Mouse (Mus musculus) forebrain, postnatal 0 days (tissue): ENCODE measurements around the gene Sgce. TPM values are rescaled to one million over a fixed set of nuclear protein-coding genes. Genes with fewer than 3 reads are reported as not detected.
"Not testable (repeated sequence)": the region's sequence is repeated elsewhere in the genome, so short reads cannot be mapped to it uniquely, and the experiment has no call there.

ENCODE experiments used
- ATAC-seq: fragments of 200-750 bp; cut with Nextera tagmentation; 2 replicates; pipeline ENCODE4 v1.8.0; 2017; ENCODE audit warnings: mild to moderate bottlenecking, moderate library complexity
- DNase-seq: peaks from one replicate; pipeline ENCODE4 v3.0.0-alpha.2; 2015
- H3K27ac ChIP-seq: fragments of 300-500 bp; sonication (generic); 2 replicates; pipeline ENCODE4 v1.5.1; 2014; ENCODE audit warnings: low read depth, mild to moderate bottlenecking, antibody characterized with exemption, low read length, moderate library complexity, mixed read lengths
- H3K27me3 ChIP-seq: fragments of 300-500 bp; sonication (generic); 2 replicates; pipeline ENCODE4 v1.6.1; 2014; ENCODE audit warnings: mild to moderate bottlenecking, low read length, mixed read lengths; ENCODE audit not compliant: insufficient read depth
- H3K36me3 ChIP-seq: fragments of 300-500 bp; sonication (generic); 2 replicates; pipeline ENCODE4 v1.6.1; 2014; ENCODE audit warnings: mild to moderate bottlenecking, moderate library complexity; ENCODE audit not compliant: insufficient read depth
- H3K4me1 ChIP-seq: fragments of 300-500 bp; sonication (generic); 2 replicates; pipeline ENCODE4 v1.6.1; 2014; ENCODE audit warnings: antibody characterized with exemption; ENCODE audit not compliant: insufficient read depth
- H3K4me2 ChIP-seq: fragments of 300-500 bp; sonication (generic); 2 replicates; pipeline ENCODE4 v1.6.1; 2014; ENCODE audit warnings: low read depth, mild to moderate bottlenecking, moderate library complexity
- H3K4me3 ChIP-seq: fragments of 300-500 bp; sonication (generic); 2 replicates; pipeline ENCODE4 v1.5.1; 2014; ENCODE audit warnings: low read depth, low read length, mixed read lengths
- H3K9ac ChIP-seq: fragments of 300-500 bp; sonication (generic); 2 replicates; pipeline ENCODE4 v1.6.1; 2014; ENCODE audit warnings: mild to moderate bottlenecking
- H3K9me3 ChIP-seq: fragments of 300-500 bp; sonication (generic); 2 replicates; pipeline ENCODE4 v1.6.1; 2016; ENCODE audit warnings: low read length
- CTCF ChIP-seq: sonication (generic); IDR thresholded peaks from 2 replicates; pipeline ENCODE4 v1.5.1; 2016; ENCODE audit warnings: antibody characterized with exemption, control low read depth, low read depth
- whole genome bisulfite sequencing: fragments of 180-500 bp; shearing (Covaris S2); extraction: QIAGEN DNeasy Blood & Tissue Kit; methylation state at CpG from one replicate; pipeline ENCODE4 v1.1.7; 2014; 5-methylcytosine and 5-hydroxymethylcytosine counted together
- polyA plus RNA-seq: library from polyadenylated mRNA; unstranded; fragments of >200 nt; fragmentation: Nextera tagmentation; extraction: Ambion mirVana; gene quantifications from 2 replicates; pipeline ENCODE4 v1.2.1, GENCODE M21; 2015
- total RNA-seq: library from RNA; depleted of rRNA; stranded (reverse); fragments of >200 nt; gene quantifications from 2 replicates; pipeline ENCODE4 v1.2.3, GENCODE M21; 2014; rRNA removed

Sgce gene
- total RNA-seq (36.2 and 44.5 TPM in 2 replicates), polyA plus RNA-seq (30.6 and 39.4 TPM in 2 replicates)

- DNase-seq, result peak; percentile 89
- H3K27me3 ChIP-seq, result no peaks in the 10 kb centered on the region
- H3K9ac ChIP-seq, result peak within 1 kb of the TSS; percentile 68
- ATAC-seq, result peak; percentile 56
- 49% methylated on average over 38 of the region's 38 CpGs for WGBS
- 0 out of 2 replicates have a peak, but pooled peaks cover 3% of the 10 kb centered on the region for H3K4me1 ChIP-seq
- peak within 1 kb of the TSS; percentile 86 for H3K27ac ChIP-seq
- peak; percentile 72 for TF ChIP-seq CTCF
- peaks cover 4% of the 10 kb centered on the region; the same call in 1 of the 2 replicates for H3K9me3 ChIP-seq
- no peaks in the 10 kb centered on the region for H3K36me3 ChIP-seq
- peak within 1 kb of the TSS; percentile 63 for H3K4me2 ChIP-seq
- peak within 1 kb of the TSS; percentile 54 for H3K4me3 ChIP-seq
These were observed at the start of gene Sgce, which contains the start of gene Peg10 for GRCm38 (mm10) chr6:4746696-4747439. Gene Sgce, minus strand, starts transcription at chr6:4747207. Gene Peg10, plus strand, starts transcription at chr6:4747306.

- H3K27me3 ChIP-seq, result no peaks in the 10 kb centered on the region
- no peaks in the 10 kb centered on the region for H3K9me3 ChIP-seq
- no peak overlapping the region for H3K9ac ChIP-seq
- no peak overlapping the region for H3K4me3 ChIP-seq
- H3K36me3 ChIP-seq, result no peaks in the 10 kb centered on the region
- no peak for TF ChIP-seq CTCF
- DNase-seq (no peak), ATAC-seq (no peak)
- 96% methylated on average over 1 of the region's 1 CpGs for WGBS
- H3K4me1 ChIP-seq, result no peaks in the 10 kb centered on the region
- H3K4me2 ChIP-seq, result no peak overlapping the region
- no peak overlapping the region for H3K27ac ChIP-seq
These were observed 49.3 kb upstream of the Sgce start for GRCm38 (mm10) chr6:4796281-4796680.

GRCm38 (mm10) chr6:4762252-4762651, 15.2 kb upstream of the Sgce start:
- Histone ChIP-seq H3K4me2 (no peak overlapping the region), H3K4me3 (no peak overlapping the region), H3K9ac (no peak overlapping the region), H3K27ac (no peak overlapping the region), H3K4me1 (no peaks in the 10 kb centered on the region), H3K36me3 (no peaks in the 10 kb centered on the region), H3K27me3 (no peaks in the 10 kb centered on the region), H3K9me3 (no peaks in the 10 kb centered on the region)
- peak; percentile 88 for ATAC-seq
- no peak for DNase-seq
- WGBS, result 38% methylated on average over 2 of the region's 2 CpGs
- TF ChIP-seq CTCF, result no peak

GRCm38 (mm10) chr6:4761415-4762142, 14.6 kb upstream of the Sgce start:
- peak; percentile 29 for ATAC-seq
- H3K4me2 ChIP-seq, H3K9ac ChIP-seq, DNase-seq, H3K9me3 ChIP-seq, H3K27ac ChIP-seq, H3K27me3 ChIP-seq, H3K4me1 ChIP-seq, H3K4me3 ChIP-seq, H3K36me3 ChIP-seq: not testable (repeated sequence)
- WGBS, result 33% methylated on average over 3 of the region's 3 CpGs

GRCm38 (mm10) chr6:4754886-4755285, 7.9 kb upstream of the Sgce start:
- TF ChIP-seq CTCF, result no peak
- Histone ChIP-seq H3K36me3 (no peaks in the 10 kb centered on the region), H3K4me2 (no peak overlapping the region), H3K9ac (no peak overlapping the region), H3K27ac (no peak overlapping the region), H3K4me1 (no peaks in the 10 kb centered on the region), H3K4me3 (no peak overlapping the region), H3K27me3 (no peaks in the 10 kb centered on the region), H3K9me3 (no peaks in the 10 kb centered on the region)
- no peak for DNase-seq
- WGBS, result 98% methylated on average over 16 of the region's 16 CpGs
- ATAC-seq, result no peak

- Histone ChIP-seq H3K9me3 (no peaks in the 10 kb centered on the region), H3K4me3 (no peak overlapping the region)
These were observed 7.3 kb upstream of the Sgce start for GRCm38 (mm10) chr6:4754286-4754685.

GRCm38 (mm10) chr6:4751355-4751754, 4.3 kb upstream of the Sgce start:
- TF ChIP-seq CTCF, result no peak
- H3K27ac ChIP-seq, result no peak overlapping the region
- no peaks in the 10 kb centered on the region for H3K27me3 ChIP-seq
- H3K4me1 ChIP-seq, result no peaks in the 10 kb centered on the region
- no peak overlapping the region for H3K4me3 ChIP-seq
- no peak overlapping the region for H3K4me2 ChIP-seq
- 82% methylated on average over 4 of the region's 4 CpGs for WGBS
- H3K9ac ChIP-seq, result no peak overlapping the region
- ATAC-seq (no peak), DNase-seq (no peak)
- H3K36me3 ChIP-seq, result no peaks in the 10 kb centered on the region
- peaks cover 4% of the 10 kb centered on the region; the same call in 1 of the 2 replicates for H3K9me3 ChIP-seq

More at GRCm38 (mm10) chr6:4754286-4754685, 7.3 kb upstream of the Sgce start:
- TF ChIP-seq CTCF, result no peak
- Histone ChIP-seq H3K27me3 (no peaks in the 10 kb centered on the region), H3K36me3 (no peaks in the 10 kb centered on the region), H3K27ac (no peak overlapping the region), H3K4me1 (no peaks in the 10 kb centered on the region), H3K4me2 (no peak overlapping the region), H3K9ac (no peak overlapping the region)
- WGBS, result 96% methylated on average over 10 of the region's 10 CpGs
- no peak for DNase-seq
- no peak for ATAC-seq
